Mouse (Mus musculus) embryonic facial prominence, embryonic 12.5 days (tissue): ENCODE results near the gene Tmed9. TPM values are rescaled to one million over a fixed set of nuclear protein-coding genes. Genes with fewer than 3 reads are reported as not detected.

Source experiments
- ATAC-seq: fragments of 200-750 bp; cut with Nextera tagmentation; 2 replicates; pipeline ENCODE4 v1.8.0; 2017; ENCODE audit not compliant: insufficient number of reproducible peaks, insufficient read depth, low FRiP score, low TSS enrichment
- H3K27ac ChIP-seq: fragments of 300-500 bp; sonication (generic); 2 replicates; pipeline ENCODE4 v1.5.1; 2016; ENCODE audit warnings: mild to moderate bottlenecking
- H3K27me3 ChIP-seq: fragments of 300-500 bp; sonication (generic); 2 replicates; pipeline ENCODE4 v1.6.1; 2016; ENCODE audit warnings: mild to moderate bottlenecking, moderate library complexity
- H3K36me3 ChIP-seq: fragments of 300-500 bp; sonication (generic); 2 replicates; pipeline ENCODE4 v1.6.1; 2016; ENCODE audit warnings: mild to moderate bottlenecking
- H3K4me1 ChIP-seq: fragments of 300-500 bp; sonication (generic); 2 replicates; pipeline ENCODE4 v1.6.1; 2016
- H3K4me2 ChIP-seq: fragments of 300-500 bp; sonication (generic); replicated peaks from 2 replicates; pipeline ENCODE4 v1.6.1; 2016; ENCODE audit warnings: mild to moderate bottlenecking, moderate library complexity
- H3K4me3 ChIP-seq: fragments of 300-500 bp; sonication (generic); 2 replicates; pipeline ENCODE4 v1.5.1; 2016; ENCODE audit warnings: mild to moderate bottlenecking
- H3K9ac ChIP-seq: fragments of 300-500 bp; sonication (generic); 2 replicates; pipeline ENCODE4 v1.6.1; 2016; ENCODE audit warnings: mild to moderate bottlenecking, moderate library complexity
- H3K9me3 ChIP-seq: fragments of 300-500 bp; sonication (generic); 2 replicates; pipeline ENCODE4 v1.6.1; 2016; ENCODE audit warnings: mild to moderate bottlenecking, moderate library complexity
- WGBS: fragments of 180-500 bp; shearing (Covaris S2); methylation state at CpG from one replicate; pipeline ENCODE4 v1.1.7; 2016; 5-methylcytosine and 5-hydroxymethylcytosine counted together
- polyA plus RNA-seq: library from polyadenylated mRNA; unstranded; fragments of >200 nt; fragmentation: Nextera tagmentation; extraction: Ambion mirVana; gene quantifications from 2 replicates; pipeline ENCODE4 v1.2.1, GENCODE M21; 2016

Gene Tmed9
- polyA plus RNA-seq, 1 experiment from 2014 or later = 127 TPM

DNA sequence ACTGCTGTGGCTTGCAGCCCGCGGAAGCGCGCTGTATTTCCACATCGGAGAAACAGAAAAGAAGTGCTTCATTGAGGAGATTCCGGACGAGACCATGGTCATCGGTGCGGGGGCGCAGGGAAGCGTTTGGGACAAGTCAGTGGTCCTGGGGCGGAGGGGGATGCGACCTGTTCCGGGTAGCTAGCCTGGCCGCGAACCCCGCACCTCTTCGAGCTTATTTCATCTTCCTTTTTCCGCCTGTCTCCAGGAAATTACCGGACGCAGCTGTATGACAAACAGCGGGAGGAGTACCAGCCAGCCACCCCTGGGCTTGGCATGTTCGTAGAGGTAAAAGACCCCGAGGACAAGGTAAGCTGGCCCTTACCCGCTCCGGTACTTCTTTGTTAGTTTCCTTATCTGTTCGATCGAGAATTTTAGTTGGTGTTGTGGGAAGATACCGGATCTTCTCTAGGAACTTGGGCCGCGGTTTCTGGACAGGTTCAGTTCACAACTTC is 19.8 kb downstream of the Tmed9 start:
- Histone ChIP-seq H3K4me3 (peak overlapping the region; percentile 83), H3K27me3 (no peaks in the 10 kb centered on the region; the same call in 1 of the 2 replicates), H3K4me2 (peak overlapping the region; percentile 62), H3K36me3 (peaks cover 40% of the 10 kb centered on the region), H3K4me1 (peaks cover 11% of the 10 kb centered on the region), H3K27ac (peak overlapping the region; percentile 75; the same call in 1 of the 2 replicates), H3K9me3 (no peaks in the 10 kb centered on the region), H3K9ac (peak overlapping the region; percentile 78)
- ATAC-seq = peak; percentile 29
- WGBS = 1% methylated on average over 31 of the region's 31 CpGs

DNA sequence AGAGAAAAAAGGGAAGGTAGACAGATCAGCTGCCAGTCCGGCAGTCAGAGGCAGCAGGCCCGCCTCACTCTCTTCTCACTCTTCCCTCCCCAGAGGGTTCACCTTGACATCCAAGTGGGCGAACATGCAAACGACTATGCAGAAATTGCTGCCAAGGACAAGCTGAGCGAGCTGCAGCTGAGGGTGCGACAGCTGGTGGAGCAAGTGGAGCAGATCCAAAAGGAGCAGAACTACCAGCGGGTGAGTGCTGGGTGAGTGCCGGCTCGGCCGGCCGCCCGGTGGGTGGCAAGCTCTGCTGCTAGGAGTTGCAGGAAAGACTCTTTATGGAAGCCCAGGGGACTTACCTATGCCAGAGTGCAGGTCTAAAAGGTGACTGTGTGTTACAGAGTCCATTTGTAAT is 21.8 kb downstream of the Tmed9 start:
- no peaks in the 10 kb centered on the region; the same call in 1 of the 2 replicates for H3K27me3 ChIP-seq
- peaks cover 41% of the 10 kb centered on the region for H3K36me3 ChIP-seq
- peaks cover 11% of the 10 kb centered on the region for H3K4me1 ChIP-seq
- H3K4me3 ChIP-seq = no peak overlapping the region
- H3K9me3 ChIP-seq = no peaks in the 10 kb centered on the region
- H3K9ac ChIP-seq = 0 out of 2 replicates have a peak overlapping the region, but pooled peaks have one; percentile 11
- no peak overlapping the region for H3K27ac ChIP-seq
- 90% methylated on average over 12 of the region's 12 CpGs for WGBS
- no peak overlapping the region for H3K4me2 ChIP-seq
- ATAC-seq = no peak

DNA sequence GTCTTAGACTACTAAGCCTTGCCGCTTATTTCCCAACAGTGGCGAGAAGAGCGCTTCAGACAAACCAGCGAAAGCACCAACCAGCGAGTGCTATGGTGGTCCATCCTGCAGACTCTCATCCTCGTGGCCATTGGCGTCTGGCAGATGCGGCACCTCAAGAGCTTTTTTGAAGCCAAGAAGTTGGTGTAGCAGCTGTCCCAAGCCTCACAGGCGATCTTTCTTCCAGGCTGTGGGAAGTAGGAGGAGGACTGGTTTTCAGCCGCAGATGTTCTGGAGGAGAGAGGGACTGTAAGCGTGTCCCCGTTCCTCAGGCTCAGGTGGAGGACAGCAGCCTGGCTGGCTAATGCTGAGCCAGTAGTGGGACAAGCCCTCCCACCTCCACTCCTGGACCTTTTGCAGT is 23.3 kb downstream of the Tmed9 start:
- Histone ChIP-seq H3K4me1 (peaks cover 19% of the 10 kb centered on the region), H3K36me3 (peaks cover 41% of the 10 kb centered on the region), H3K9ac (no peak overlapping the region), H3K4me2 (no peak overlapping the region), H3K9me3 (no peaks in the 10 kb centered on the region), H3K27ac (no peak overlapping the region), H3K4me3 (no peak overlapping the region), H3K27me3 (no peaks in the 10 kb centered on the region)
- no peak for ATAC-seq
- WGBS = 97% methylated on average over 12 of the region's 12 CpGs

DNA sequence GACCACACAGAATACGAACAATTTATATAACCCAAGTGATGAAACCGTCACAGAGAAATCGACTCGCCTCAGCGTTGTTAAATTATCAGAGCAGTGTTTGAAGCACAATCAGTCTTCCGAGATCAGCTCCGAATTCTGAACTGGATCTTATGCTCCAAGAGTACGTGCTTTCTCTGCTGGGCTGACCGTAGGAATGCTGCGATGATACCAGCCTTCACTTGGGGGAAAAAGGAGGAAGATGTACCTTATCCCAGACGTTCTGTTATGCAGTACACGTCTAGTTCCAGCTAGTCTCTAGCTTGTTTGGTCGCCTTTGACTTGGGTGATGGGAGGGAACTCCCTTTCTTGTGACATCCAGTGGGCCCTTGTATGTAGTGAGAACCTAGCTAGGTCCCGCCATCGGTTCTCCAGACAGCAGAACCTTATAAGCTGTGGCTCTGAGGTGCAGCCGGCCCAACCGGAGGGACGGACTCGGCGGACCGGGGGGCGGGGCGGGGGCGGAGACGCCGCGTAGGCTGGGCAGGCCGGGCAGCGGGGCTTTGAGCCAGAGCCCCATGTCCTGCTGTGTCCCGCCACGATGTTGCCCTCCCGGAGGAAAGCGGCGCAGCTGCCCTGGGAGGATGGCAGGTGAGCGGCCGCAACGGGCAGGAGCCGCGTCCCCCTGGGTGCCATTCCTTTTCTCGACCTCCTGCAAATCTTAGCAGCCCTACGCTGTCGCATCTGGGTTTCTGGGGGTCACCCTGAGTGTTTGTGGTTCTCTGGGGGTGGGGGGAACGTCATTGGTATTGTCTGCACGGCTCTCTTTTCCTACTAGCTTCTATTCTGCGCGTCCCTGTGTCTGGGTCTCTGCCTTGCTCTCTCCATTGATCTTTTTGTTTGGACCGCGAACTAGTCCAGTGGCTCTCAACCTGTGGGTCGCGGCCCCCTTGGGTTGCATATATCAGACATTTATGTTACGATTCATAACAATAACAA is 26.3 kb downstream of the Tmed9 start, which contains the start of gene B4galt7:
TSS of gene B4galt7 (plus strand) at position 331 of the 975 bp plus-strand sequence.
- H3K9ac ChIP-seq = peak within 1 kb of the TSS; percentile 90
- H3K4me1 ChIP-seq = peaks cover 8% of the 10 kb centered on the region
- H3K27me3 ChIP-seq = no peaks in the 10 kb centered on the region
- peak; percentile 78 for ATAC-seq
- 10% methylated on average over 51 of the region's 51 CpGs for WGBS
- H3K36me3 ChIP-seq = peaks cover 49% of the 10 kb centered on the region
- peak within 1 kb of the TSS; percentile 60; the same call in 1 of the 2 replicates for H3K27ac ChIP-seq
- H3K4me3 ChIP-seq = peak within 1 kb of the TSS; percentile 92
- no peaks in the 10 kb centered on the region for H3K9me3 ChIP-seq
- H3K4me2 ChIP-seq = peak within 1 kb of the TSS; percentile 81

DNA sequence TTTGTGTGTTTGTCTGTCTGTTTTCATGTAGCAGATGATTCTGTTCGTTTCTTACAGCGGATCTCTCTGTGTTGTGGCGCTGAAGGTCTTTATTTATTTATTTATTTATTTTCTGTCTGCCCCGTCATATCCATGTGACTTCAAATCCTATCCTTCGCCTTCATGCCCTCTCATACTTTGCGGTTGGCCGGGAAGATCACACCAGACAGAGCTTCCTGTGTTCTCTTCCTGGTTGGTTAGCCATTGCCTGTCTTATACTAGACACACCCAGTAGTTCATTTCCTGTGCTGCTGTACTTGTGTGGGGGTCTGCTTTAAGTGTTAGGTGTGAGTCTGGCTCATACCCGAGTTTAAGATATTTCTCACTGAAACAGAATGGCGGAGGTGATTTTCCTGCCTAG is 27.1 kb downstream of the Tmed9 start:
- Histone ChIP-seq H3K4me3 (peak overlapping the region; percentile 92), H3K27me3 (no peaks in the 10 kb centered on the region), H3K27ac (no peak overlapping the region; the same call in 1 of the 2 replicates), H3K9ac (peak overlapping the region; percentile 90), H3K4me1 (peaks cover 8% of the 10 kb centered on the region), H3K36me3 (peaks cover 45% of the 10 kb centered on the region), H3K4me2 (peak overlapping the region; percentile 81), H3K9me3 (no peaks in the 10 kb centered on the region)
- WGBS = 22% methylated on average over 9 of the region's 9 CpGs
- ATAC-seq = no peak

DNA sequence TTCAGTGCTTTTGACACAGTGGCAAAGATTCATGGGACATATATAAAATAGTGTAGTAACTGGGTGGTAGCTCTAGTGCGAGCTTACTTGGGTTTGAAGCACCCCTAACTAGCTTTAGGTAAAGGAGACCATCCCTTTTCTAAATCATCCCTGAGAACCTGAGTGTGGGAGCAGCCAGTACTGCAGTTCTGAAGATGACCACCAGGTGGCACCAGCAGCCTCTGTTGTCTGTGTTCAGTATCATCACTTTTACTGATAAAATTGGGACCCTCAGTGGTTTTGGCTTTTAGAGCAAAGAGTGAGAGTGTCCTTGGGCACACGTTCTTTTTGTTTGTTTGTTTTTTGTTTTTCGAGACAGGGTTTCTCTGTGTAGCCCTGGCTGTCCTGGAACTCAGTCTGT is 28.1 kb downstream of the Tmed9 start:
- 14% methylated on average over 3 of the region's 3 CpGs for WGBS
- no peak for ATAC-seq
- H3K4me2 ChIP-seq = no peak overlapping the region

DNA sequence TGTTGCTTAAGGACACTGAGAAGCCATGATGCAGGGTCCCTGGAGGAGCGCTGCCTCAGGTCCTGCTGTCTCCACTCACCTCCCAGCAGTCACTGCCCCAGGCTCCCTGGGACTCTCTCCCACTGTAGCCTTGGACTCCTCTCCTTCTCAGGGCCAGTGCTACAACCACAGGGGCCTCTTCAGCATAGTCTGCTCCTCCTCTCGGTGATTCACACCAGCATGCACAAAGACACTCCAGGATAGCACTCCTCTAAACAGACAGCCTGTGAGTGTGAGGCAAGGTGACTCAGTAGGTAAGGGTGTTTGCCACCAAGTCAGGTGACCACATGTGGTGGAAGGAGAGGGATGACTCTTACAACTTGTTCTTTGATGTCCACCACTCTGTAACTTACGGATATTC is 31.1 kb downstream of the Tmed9 start:
- ATAC-seq = no peak
- H3K9ac ChIP-seq = no peak overlapping the region
- H3K36me3 ChIP-seq = peaks cover 55% of the 10 kb centered on the region
- H3K9me3 ChIP-seq = no peaks in the 10 kb centered on the region
- H3K4me3 ChIP-seq = no peak overlapping the region
- no peak overlapping the region for H3K4me2 ChIP-seq
- 96% methylated on average over 3 of the region's 3 CpGs for WGBS
- no peaks in the 10 kb centered on the region for H3K27me3 ChIP-seq
- peaks cover 8% of the 10 kb centered on the region for H3K4me1 ChIP-seq
- no peak overlapping the region for H3K27ac ChIP-seq

More for the DNA sequence above, 28.1 kb downstream of the Tmed9 start:
- H3K9ac ChIP-seq = no peak overlapping the region
- no peaks in the 10 kb centered on the region for H3K27me3 ChIP-seq
- H3K27ac ChIP-seq = no peak overlapping the region
- peaks cover 44% of the 10 kb centered on the region for H3K36me3 ChIP-seq
- H3K4me3 ChIP-seq = no peak overlapping the region
- H3K4me1 ChIP-seq = peaks cover 8% of the 10 kb centered on the region
- no peaks in the 10 kb centered on the region for H3K9me3 ChIP-seq

DNA sequence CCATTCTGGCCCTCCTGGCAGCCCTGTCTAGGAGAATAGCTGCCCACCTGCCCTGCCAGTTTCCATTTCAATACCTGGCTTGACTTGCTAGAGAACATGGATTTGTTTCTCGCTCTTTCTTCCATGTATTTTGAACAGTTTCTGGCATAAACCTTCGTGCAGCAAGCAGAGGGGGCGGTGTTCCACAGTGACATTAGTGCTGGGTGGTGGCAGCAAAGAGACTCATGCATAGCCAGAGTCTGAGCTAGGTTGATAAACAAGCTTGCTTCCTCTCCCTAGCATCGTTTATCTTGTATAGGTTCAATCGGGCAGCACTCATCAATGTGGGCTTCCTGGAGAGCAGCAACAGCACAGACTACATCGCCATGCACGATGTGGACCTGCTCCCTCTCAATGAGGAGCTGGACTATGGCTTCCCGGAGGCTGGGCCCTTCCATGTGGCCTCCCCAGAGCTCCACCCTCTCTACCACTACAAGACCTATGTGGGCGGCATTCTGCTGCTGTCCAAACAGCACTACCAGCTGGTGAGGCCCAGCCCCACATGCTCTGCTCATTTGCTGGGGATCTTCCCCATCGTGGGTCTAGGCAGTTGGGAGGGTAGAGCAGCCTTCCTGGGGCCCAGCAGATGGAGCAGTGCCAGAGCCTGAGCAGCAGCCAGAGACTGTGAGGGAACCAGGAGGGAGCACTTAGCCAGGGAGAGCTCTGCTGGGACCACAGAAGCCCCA is 33.5 kb downstream of the Tmed9 start:
- Histone ChIP-seq H3K27ac (no peak overlapping the region), H3K9me3 (no peaks in the 10 kb centered on the region), H3K4me1 (peaks cover 5% of the 10 kb centered on the region), H3K27me3 (no peaks in the 10 kb centered on the region), H3K4me2 (no peak overlapping the region), H3K36me3 (peaks cover 60% of the 10 kb centered on the region), H3K4me3 (no peak overlapping the region), H3K9ac (no peak overlapping the region)
- no peak for ATAC-seq
- WGBS = 81% methylated on average over 10 of the region's 10 CpGs

DNA sequence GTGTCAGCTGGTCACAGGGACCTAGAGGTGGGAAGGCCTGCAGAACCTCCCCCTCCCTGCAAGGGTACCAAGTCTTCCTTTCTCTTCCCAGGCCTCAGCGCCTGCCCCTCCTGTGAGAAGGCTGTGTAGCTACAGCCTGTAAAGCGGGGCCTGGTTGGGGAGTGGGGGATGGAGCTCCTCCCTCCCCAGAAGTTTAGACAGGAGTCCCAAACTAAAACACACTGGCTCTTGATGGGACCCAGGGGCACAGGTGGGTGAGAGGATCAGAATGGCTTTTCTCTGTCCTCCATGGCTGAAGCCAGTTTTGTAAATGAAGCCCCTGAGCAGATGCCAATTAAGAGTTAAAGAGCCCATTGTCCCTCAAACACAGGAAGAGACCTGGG is 34.1 kb downstream of the Tmed9 start:
- ATAC-seq = no peak
- no peaks in the 10 kb centered on the region for H3K27me3 ChIP-seq
- peaks cover 7% of the 10 kb centered on the region for H3K4me1 ChIP-seq
- H3K36me3 ChIP-seq = peaks cover 60% of the 10 kb centered on the region
- 84% methylated on average over 2 of the region's 2 CpGs for WGBS
- no peaks in the 10 kb centered on the region for H3K9me3 ChIP-seq
- H3K27ac ChIP-seq = no peak overlapping the region
- no peak overlapping the region for H3K9ac ChIP-seq
- H3K4me2 ChIP-seq = no peak overlapping the region
- no peak overlapping the region for H3K4me3 ChIP-seq

DNA sequence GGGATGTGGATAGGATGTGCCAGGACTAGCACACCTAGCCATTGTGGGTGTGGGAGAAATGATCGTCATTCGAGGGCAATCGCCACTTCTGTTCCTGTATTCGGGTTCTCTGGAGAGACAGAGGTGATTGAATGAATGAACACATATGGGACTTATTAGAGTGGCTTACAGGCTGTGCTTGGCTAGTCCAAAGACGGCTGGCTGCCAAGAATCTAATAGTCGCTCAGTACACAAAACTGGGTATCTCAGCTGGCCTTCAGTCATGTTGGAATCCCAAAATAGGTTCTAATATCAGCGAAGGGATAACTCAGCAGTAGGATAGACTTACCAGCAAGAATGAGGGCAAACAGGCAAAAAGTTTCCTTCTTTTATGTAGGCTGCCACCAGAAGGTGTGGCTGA is 38.5 kb downstream of the Tmed9 start:
- 43% methylated on average over 7 of the region's 7 CpGs for WGBS
- H3K9me3 ChIP-seq = no peaks in the 10 kb centered on the region
- no peak for ATAC-seq
- no peak overlapping the region for H3K4me3 ChIP-seq
- H3K36me3 ChIP-seq = peaks cover 37% of the 10 kb centered on the region
- H3K4me1 ChIP-seq = peaks cover 7% of the 10 kb centered on the region
- H3K27ac ChIP-seq = no peak overlapping the region; the same call in 1 of the 2 replicates
- no peak overlapping the region for H3K9ac ChIP-seq
- no peak overlapping the region for H3K4me2 ChIP-seq
- H3K27me3 ChIP-seq = no peaks in the 10 kb centered on the region

DNA sequence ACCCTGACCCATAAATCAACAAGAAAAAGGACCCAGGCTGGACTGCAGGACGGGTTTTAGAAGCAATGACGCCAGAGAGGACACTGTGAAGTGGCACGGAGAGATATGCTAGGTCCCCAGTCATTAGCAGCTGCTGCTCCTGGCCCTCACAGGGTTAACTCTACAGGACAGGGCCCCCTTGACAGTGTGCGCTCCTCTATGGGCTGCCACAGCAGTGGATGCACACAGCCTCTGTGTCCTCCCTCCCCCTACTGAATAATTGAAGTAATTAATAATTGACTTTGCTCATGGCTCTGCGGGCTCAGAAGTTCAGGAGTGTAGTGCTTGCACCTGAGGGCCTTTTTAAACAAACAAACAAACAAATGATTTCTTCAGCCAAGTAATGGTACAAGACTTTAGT is 39.9 kb downstream of the Tmed9 start:
- H3K9ac ChIP-seq = no peak overlapping the region
- H3K4me1 ChIP-seq = peaks cover 7% of the 10 kb centered on the region
- no peak overlapping the region for H3K4me3 ChIP-seq
- H3K27ac ChIP-seq = no peak overlapping the region
- WGBS = 52% methylated on average over 5 of the region's 5 CpGs
- no peaks in the 10 kb centered on the region for H3K27me3 ChIP-seq
- no peak for ATAC-seq
- H3K9me3 ChIP-seq = no peaks in the 10 kb centered on the region
- peaks cover 24% of the 10 kb centered on the region for H3K36me3 ChIP-seq
- no peak overlapping the region for H3K4me2 ChIP-seq
